In genomic region chr14:99520343-99520742, GRCm38 (mm10) we compare ENCODE assay signal across 11 mouse cellular contexts.
"Had no signal": no experiment of that assay in that cellular context is flagged by ENCODE, and none has a peak within 500 bp of the region (broad histone marks: within the 10 kb centered on the region; RNA-seq: fewer than 3 reads in every experiment).

No protein-coding gene starts in this region.

- H3K4me1 ChIP-seq: limb, embryonic 10.5 days; liver, embryonic 15.5 days; neural tube, embryonic 13.5 days had no signal

- DNase-seq: kidney, postnatal 25 days; lung, adult 2 months; lung, postnatal 36 days; right cerebral cortex, postnatal 14 days; thymus, postnatal 36 days had no signal

- H3K9me3 ChIP-seq: limb, embryonic 10.5 days; liver, embryonic 15.5 days; neural tube, embryonic 13.5 days had no signal

- H3K9ac ChIP-seq: liver, embryonic 15.5 days; neural tube, embryonic 13.5 days had no signal

- H3K36me3 ChIP-seq: limb, embryonic 10.5 days; liver, embryonic 15.5 days; neural tube, embryonic 13.5 days had no signal

- H3K27ac ChIP-seq: left cerebral cortex, adult 2 months; limb, embryonic 10.5 days; liver, embryonic 15.5 days; neural tube, embryonic 13.5 days had no signal

- H3K27me3 ChIP-seq: liver, embryonic 15.5 days; neural tube, embryonic 13.5 days had no signal

- ATAC-seq: lung, postnatal 0 days had no signal

- H3K4me2 ChIP-seq: liver, embryonic 11.5 days; liver, embryonic 15.5 days; neural tube, embryonic 13.5 days had no signal

- H3K4me3 ChIP-seq: left cerebral cortex, adult 2 months; limb, embryonic 10.5 days; liver, embryonic 15.5 days; neural tube, embryonic 13.5 days had no signal
